Mouse (Mus musculus) ES-Bruce4 (cell line): ENCODE results near the gene Ccdc9.

Experiments used
- CTCF ChIP-seq: IDR thresholded peaks from one replicate; pipeline ENCODE4 v1.8.1; 2011; ENCODE audit warnings: low read depth, low read length
- POLR2A ChIP-seq: IDR thresholded peaks from one replicate; pipeline ENCODE4 v1.8.1; 2011; ENCODE audit warnings: low read length; ENCODE audit not compliant: insufficient read depth

GRCm38 (mm10) chr7:16329146-16329545, 42.6 kb upstream of the Ccdc9 start:
- TF ChIP-seq CTCF = no peak
- no peak for TF ChIP-seq POLR2A
